Comparison of ENCODE assay signal across 7 mouse cellular contexts in the genomic region with DNA sequence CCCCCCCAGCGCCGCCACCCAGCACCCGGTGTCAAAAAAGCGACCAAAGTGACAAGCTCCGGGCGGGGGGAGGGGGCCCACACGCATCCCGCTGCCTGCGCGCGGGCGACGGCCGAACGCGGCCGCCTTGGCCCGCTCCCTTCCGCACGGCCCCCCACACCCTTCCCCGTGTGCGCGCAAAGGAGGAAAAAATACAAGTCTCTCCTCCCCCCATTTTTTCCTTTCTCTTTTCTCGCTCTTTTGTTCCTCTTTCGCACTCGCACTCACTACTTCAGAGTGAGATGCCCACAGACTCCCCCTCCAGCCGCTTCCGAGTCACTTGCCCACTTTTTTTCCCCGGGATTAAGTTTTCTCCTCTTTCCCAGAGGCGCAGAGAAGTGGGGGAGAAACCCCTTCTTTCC. TPM values are rescaled to one million over a fixed set of nuclear protein-coding genes. Genes with fewer than 3 reads are reported as not detected.
DNase-seq lines count a peak whose midpoint lies in the region; ATAC-seq and TF ChIP-seq lines count a peak whose summit lies in the region.

No protein-coding gene starts in this region.

- peak overlapping the region; percentile 91 for H3K9ac ChIP-seq in lung, embryonic 16.5 days (ENCODE audit: low read length)
- peak overlapping the region; percentile 77 for H3K9ac ChIP-seq in forebrain, embryonic 16.5 days (replicated peaks; ENCODE audit: low read depth, low read length)
- H3K9ac ChIP-seq in liver, embryonic 14.5 days (replicated peaks): peak overlapping the region; percentile 56
- H3K9ac ChIP-seq in stomach, postnatal 0 days (ENCODE audit: low read length): peak overlapping the region; percentile 93

- peaks cover 5% of the 10 kb centered on the region for H3K4me1 ChIP-seq in lung, embryonic 16.5 days (replicated peaks; ENCODE audit: control insufficient read depth, insufficient read depth, low read length)
- H3K4me1 ChIP-seq in forebrain, embryonic 16.5 days (replicated peaks; ENCODE audit: control insufficient read depth, insufficient read depth, low read length): peaks cover 19% of the 10 kb centered on the region
- no peaks in the 10 kb centered on the region for H3K4me1 ChIP-seq in liver, embryonic 14.5 days (replicated peaks; ENCODE audit: control insufficient read depth in 2 of 2, insufficient read depth in 2 of 2, low read length in 1 of 2)
- no peaks in the 10 kb centered on the region for H3K4me1 ChIP-seq in stomach, postnatal 0 days (replicated peaks; ENCODE audit: control insufficient read depth, insufficient read depth)

- H3K4me2 ChIP-seq in lung, embryonic 16.5 days (ENCODE audit: low read depth, low read length): peak overlapping the region; percentile 82
- peak overlapping the region; percentile 100 for H3K4me2 ChIP-seq in forebrain, embryonic 16.5 days (ENCODE audit: low read length)
- peak overlapping the region; percentile 85 for H3K4me2 ChIP-seq in liver, embryonic 14.5 days (ENCODE audit: low read depth)
- peak overlapping the region; percentile 90 for H3K4me2 ChIP-seq in stomach, postnatal 0 days (replicated peaks; ENCODE audit: low read depth)

- no peak for TF ChIP-seq CTCF in liver, embryonic 14.5 days (IDR thresholded peaks at IDR 0.05; ENCODE audit: low read depth)
- TF ChIP-seq CTCF in stomach, postnatal 0 days (IDR thresholded peaks at IDR 0.05; ENCODE audit: low read depth): no peak

- H3K27ac ChIP-seq in lung, embryonic 16.5 days (ENCODE audit: low read length): peak overlapping the region; percentile 96
- H3K27ac ChIP-seq in forebrain, embryonic 16.5 days (ENCODE audit: low read length): peak overlapping the region; percentile 89
- H3K27ac ChIP-seq in liver, embryonic 14.5 days: no peak overlapping the region
- peak overlapping the region; percentile 97 for H3K27ac ChIP-seq in stomach, postnatal 0 days (replicated peaks)

- peak overlapping the region; percentile 94 for H3K4me3 ChIP-seq in lung, embryonic 16.5 days (ENCODE audit: low read length)
- H3K4me3 ChIP-seq in forebrain, embryonic 16.5 days (replicated peaks; ENCODE audit: low read length): peak overlapping the region; percentile 85
- peak overlapping the region; percentile 61 to 70 for H3K4me3 ChIP-seq in liver, embryonic 14.5 days (ENCODE audit: insufficient read depth in 1 of 2, low read depth in 2 of 2, low read length in 2 of 2)
- peak overlapping the region; percentile 90 for H3K4me3 ChIP-seq in stomach, postnatal 0 days (ENCODE audit: low read depth, low read length)

- H3K9me3 ChIP-seq in lung, embryonic 16.5 days (ENCODE audit: control insufficient read depth, low read length): no peaks in the 10 kb centered on the region
- no peaks in the 10 kb centered on the region for H3K9me3 ChIP-seq in forebrain, embryonic 16.5 days (ENCODE audit: control insufficient read depth, low read length)
- no peaks in the 10 kb centered on the region for H3K9me3 ChIP-seq in liver, embryonic 14.5 days (ENCODE audit: control insufficient read depth, low read length)
- no peaks in the 10 kb centered on the region for H3K9me3 ChIP-seq in stomach, postnatal 0 days (ENCODE audit: control insufficient read depth, low read length)

- WGBS in lung, embryonic 16.5 days: 0% methylated on average over 9 of the region's 30 CpGs
- 2% methylated on average over 21 of the region's 30 CpGs for WGBS in forebrain, embryonic 16.5 days
- 0% methylated on average over 27 of the region's 30 CpGs for WGBS in liver, embryonic 14.5 days (ENCODE audit: insufficient replicate concordance)
- under 1% methylated on average over 20 of the region's 30 CpGs for WGBS in stomach, postnatal 0 days

- DNase-seq in lung, postnatal 25 days (ENCODE audit: low spot score): no peak
- DNase-seq in liver, embryonic 14.5 days (ENCODE audit: low read depth in 3 of 3, low spot score in 3 of 3): no peak
- no peak for DNase-seq in stomach, postnatal 0 days (ENCODE audit: low spot score)
- DNase-seq in adrenal gland, adult 8-10 months: no peak

- H3K27me3 ChIP-seq in lung, embryonic 16.5 days (ENCODE audit: control insufficient read depth, insufficient read depth, low read depth, low read length): no peaks in the 10 kb centered on the region
- no peaks in the 10 kb centered on the region for H3K27me3 ChIP-seq in forebrain, embryonic 16.5 days (replicated peaks; ENCODE audit: control insufficient read depth, insufficient read depth, low read length)
- H3K27me3 ChIP-seq in liver, embryonic 14.5 days (ENCODE audit: control insufficient read depth, insufficient read depth, low read length): peaks cover 24% of the 10 kb centered on the region
- no peaks in the 10 kb centered on the region for H3K27me3 ChIP-seq in stomach, postnatal 0 days (ENCODE audit: control insufficient read depth, insufficient read depth, low read length)

- H3K36me3 ChIP-seq in lung, embryonic 16.5 days (ENCODE audit: control insufficient read depth, insufficient read depth, low read length): no peaks in the 10 kb centered on the region
- H3K36me3 ChIP-seq in forebrain, embryonic 16.5 days (ENCODE audit: control insufficient read depth, insufficient read depth): no peaks in the 10 kb centered on the region
- no peaks in the 10 kb centered on the region for H3K36me3 ChIP-seq in liver, embryonic 14.5 days (replicated peaks; ENCODE audit: control insufficient read depth, insufficient read depth, low read depth)
- H3K36me3 ChIP-seq in stomach, postnatal 0 days (ENCODE audit: control insufficient read depth, insufficient read depth, low read length): no peaks in the 10 kb centered on the region

- no peak for TF ChIP-seq EP300 in liver, embryonic 14.5 days (IDR thresholded peaks at IDR 0.05; ENCODE audit: low read depth)
- TF ChIP-seq EP300 in stomach, postnatal 0 days (optimal IDR thresholded peaks at IDR 0.05): no peak

- peak; percentile 41 for ATAC-seq in lung, embryonic 16.5 days (ENCODE audit: low read depth)
- ATAC-seq in activated CD4-positive, CD25-positive, alpha-beta regulatory T cell, adult 4 months: peak; percentile 8
- ATAC-seq in forebrain, embryonic 16.5 days: peak; percentile 47
- peak; percentile 30; the same call in 1 of the 2 replicates for ATAC-seq in liver, embryonic 14.5 days (ENCODE audit: insufficient read depth)
- ATAC-seq in stomach, postnatal 0 days (ENCODE audit: low FRiP score, low TSS enrichment): peak; percentile 36; the same call in 1 of the 2 replicates

RNA-seq across cellular contexts. Expression of gene L3mbtl3, which starts 0.4 kb away (rescaled TPM):
- 12.6 and 13.5 TPM in 2 replicates for polyA plus RNA-seq in lung, embryonic 16.5 days (2015; fragmentation: Nextera tagmentation; extraction: Ambion mirVana)
- 10 to 100 TPM; 11.6 to 17.2 TPM for polyA plus RNA-seq in activated CD4-positive, CD25-positive, alpha-beta regulatory T cell, adult 4 months (2017; shearing (Covaris generic))
- 28.0 and 28.5 TPM in 2 replicates for polyA plus RNA-seq in forebrain, embryonic 16.5 days (2015; fragmentation: Nextera tagmentation; extraction: Ambion mirVana)
- 1.8 and 2.3 TPM in 2 replicates for polyA plus RNA-seq in liver, embryonic 14.5 days (2012; rRNA removed)
- polyA plus RNA-seq in liver, embryonic 14.5 days (2014; fragmentation: Nextera tagmentation; extraction: Ambion mirVana): 0.94 and 2.2 TPM in 2 replicates
- polyA plus RNA-seq in stomach, postnatal 0 days (2015; fragmentation: Nextera tagmentation; extraction: Ambion mirVana): 4.3 and 4.9 TPM in 2 replicates
- total RNA-seq in adrenal gland, adult 8-10 months (2022): 10 to 100 TPM; 13.5 to 18.0 (median 15.4) TPM
